Mouse (Mus musculus) urinary bladder, postnatal 36 days (tissue): ENCODE data around the gene Cpt1a.

ENCODE experiments used
- DNase-seq, 2 experiments: peaks; one replicate each; pipeline ENCODE4 v3.0.0; 2022; ENCODE audit warnings: low spot score in 2 of 2, mixed read lengths in 1 of 2

The Cpt1a gene

DNA sequence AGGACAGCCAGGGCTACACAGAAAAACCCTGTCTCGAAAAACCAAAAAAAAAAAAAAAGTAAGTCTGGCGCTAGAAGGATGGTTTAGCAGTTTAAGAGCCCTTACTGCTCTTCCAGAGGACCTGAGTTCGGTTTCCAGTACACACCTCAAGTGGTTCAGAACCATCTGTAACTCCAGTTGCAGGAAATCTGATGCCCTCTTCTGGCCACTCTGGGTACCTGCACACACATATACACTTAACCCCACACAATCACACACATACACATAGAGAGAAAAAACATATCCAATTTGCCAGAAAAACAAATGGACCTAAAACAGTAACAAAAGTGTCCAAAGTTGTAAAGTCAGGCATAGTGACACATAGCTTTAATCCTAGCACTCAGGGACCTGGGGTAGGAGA is 43.0 kb downstream of the Cpt1a start:
- no peak for DNase-seq

DNA sequence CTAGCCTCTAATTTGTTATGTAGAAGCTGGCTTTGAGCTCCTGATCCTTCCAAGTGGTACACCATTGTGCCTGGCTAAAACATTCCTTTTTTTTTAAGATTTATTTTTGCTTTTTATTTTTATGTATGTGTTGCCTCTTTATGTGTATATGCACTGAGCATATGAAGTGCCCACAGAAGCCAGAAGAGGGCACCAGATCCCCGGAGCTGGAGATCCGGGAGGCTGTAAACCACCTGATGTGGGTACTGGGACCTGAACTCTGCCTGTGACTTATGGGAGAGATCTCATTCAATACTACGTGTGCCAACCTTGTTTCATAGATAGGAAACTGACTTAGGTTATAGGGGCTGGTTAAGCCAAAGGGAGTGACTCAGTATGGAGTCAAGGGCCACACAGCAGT is 46.1 kb downstream of the Cpt1a start:
- DNase-seq, result no peak

- no peak for DNase-seq
Measured at GRCm38 (mm10) chr19:3373380-3373779, 51.2 kb downstream of the Cpt1a start.

- DNase-seq, result no peak
Measured at GRCm38 (mm10) chr19:3374028-3374427, 51.9 kb downstream of the Cpt1a start.

DNA sequence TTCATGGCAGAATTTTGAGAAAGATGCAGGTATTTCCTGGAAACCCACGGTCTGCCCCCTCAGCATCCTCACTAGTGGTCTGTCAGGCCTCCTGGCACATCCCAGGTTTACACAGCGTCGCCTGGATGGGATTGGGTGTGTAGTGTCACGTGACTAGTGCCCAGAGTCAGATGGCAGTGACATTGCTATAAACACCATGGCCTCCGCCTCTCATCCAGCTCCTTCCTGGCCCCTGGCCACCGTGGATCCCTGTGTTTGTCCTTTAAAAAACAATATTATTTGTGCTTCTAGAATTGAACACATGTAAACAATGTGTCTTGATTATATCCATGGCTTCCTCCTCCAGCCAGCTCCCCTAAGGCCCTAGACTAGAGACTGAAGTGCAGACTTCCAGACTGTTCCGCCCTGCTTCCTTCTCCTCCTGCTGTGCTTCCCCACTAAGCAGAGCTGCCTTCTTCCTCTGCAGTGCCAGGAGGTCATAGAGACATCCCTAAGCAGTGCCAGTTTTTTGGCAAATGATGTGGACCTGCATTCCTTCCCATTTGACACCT is 53.9 kb downstream of the Cpt1a start:
- DNase-seq, result no peak

DNA sequence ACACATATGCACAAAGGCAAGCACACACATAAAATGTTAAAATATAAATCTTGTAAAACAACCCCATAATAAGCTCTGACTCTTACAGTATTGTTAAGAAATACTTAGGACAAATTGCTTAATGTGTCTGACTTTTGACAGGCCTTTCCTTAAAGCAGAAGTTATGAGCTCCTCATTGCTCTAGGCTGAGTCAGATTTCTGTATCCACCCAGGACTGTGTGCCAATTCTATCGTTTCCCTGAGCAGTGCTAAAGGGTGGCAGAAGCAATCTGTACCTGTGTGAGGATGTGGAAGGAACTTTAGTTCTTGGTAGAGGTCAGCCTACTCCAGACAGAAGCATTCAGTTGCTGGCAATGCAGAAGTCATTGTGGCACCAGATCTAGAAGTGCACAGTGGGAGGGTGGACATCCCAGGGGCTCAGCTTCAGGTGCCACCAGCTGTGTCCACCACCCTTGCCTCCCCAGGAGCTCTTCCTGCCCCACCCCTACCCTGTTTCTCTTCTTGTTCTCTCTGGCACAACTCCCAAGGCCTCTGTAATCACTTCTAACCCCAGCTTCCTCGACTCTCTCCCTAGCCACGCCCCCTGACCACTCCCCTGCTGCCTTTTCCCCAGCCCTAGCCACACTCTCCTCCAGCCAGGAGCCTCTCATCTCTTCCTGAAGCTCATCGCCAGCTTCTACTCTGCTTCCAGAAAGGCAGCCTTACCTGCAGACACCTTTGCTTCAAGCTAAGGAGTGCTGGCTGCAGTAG is 55.0 kb downstream of the Cpt1a start:
- DNase-seq, result peak in 1 of 2 experiments; percentile 45

DNA sequence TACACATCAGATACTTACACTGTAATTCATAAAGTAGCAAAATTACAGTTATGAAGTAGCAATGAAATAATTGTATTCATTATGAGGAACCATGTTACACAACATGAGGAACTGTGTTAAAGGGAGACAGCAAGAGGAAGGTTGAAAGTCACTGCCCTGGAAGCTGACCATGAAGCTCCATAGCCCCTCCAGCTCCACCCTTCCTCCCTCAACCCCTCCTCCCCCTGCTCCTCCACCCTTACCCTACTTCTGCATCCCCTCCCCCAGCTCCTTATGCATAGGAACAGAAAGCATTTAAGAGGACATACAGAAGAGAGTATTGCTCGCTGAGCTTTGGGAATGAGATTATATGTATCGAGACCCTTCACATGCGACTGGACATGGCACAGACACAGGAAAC is 56.5 kb downstream of the Cpt1a start:
- no peak for DNase-seq

DNA sequence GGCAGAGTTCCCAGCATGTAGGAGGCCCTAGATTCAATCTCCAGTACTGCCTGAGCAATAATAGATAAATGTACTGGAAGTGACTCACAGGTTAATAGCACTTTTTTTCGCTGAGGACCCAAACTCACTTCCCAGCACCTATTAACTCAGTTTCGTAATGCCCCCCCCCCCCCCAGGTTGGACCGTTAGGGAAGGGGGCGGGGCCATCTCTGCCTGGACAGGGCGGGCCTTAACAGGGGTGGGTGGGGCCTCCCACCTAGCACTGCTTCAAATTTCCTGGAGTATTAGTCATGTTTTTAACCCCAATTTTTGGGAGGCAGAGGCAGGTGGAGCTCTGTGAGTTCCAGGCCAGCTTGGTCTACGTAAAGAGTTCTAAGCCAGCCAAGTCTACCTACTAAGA is 65.9 kb downstream of the Cpt1a start:
- no peak for DNase-seq

DNA sequence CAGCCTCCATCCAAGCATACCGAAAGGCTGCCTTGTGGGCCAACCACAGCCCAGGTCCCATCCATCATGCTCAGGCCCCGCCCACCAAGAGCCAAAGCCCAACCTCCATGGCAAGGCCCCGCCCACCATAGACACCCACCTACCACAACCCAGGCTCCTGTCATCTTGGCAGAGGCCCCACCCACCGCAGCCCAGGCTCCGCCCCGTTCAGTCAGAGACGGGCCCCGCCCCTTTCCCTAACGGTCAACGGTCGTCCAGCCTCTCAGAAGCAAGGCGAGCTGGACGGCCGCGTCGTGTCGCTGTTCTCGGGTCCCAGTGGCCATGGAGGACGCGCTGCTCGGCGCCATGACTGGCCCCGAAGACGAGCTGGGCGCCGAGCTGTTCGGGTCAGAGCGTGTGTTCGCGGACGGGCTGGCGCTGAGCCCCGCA is 66.5 kb downstream of the Cpt1a start, which contains the start of gene Tesmin:
TSS of gene Tesmin (plus strand) at position 229 of the 429 bp plus-strand sequence.
- peak; percentile 79 to 84 for DNase-seq

DNA sequence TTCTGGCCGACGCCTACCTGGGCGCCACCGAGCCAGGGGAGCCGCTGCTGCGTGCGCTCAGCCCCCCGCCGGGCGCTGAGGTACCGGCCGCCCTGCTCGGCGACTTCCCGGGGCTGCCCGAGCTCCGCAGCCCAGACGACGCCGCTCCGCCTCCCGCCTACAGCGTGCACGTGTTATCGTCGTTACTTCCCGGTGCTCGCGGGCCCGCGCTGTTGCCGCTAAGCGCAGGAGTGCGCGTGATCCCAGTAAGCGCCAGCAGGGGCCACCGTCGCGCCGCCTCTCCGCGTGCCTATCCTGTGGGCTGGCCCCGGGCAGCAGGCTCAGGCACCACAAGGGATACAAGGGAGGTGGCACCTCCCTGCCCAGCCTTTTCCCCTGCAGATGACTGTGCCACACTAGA is 67.0 kb downstream of the Cpt1a start:
- peak; percentile 89 to 92 for DNase-seq

DNA sequence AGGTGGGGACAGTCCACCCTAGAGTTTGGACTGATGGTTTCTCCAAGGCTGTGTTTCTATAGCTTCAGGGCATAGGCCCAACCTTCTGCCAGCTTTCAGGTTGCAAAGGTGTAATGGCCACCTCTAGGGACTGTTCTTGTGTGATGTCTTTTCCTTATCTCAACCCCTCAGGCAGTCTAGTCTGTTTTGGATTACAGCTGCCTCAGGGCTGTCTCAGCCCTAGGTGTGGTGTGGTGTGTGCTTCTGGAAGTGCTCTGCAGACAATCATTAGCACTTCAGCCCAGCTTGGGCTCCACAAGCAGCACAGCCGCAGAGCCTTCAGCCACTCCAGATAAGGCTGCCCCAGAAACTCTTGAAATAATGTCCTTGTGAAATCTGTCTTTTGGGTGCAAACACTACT is 70.2 kb downstream of the Cpt1a start:
- no peak for DNase-seq

- DNase-seq, result no peak
Measured at GRCm38 (mm10) chr19:3394216-3394615, 72.1 kb downstream of the Cpt1a start.

DNA sequence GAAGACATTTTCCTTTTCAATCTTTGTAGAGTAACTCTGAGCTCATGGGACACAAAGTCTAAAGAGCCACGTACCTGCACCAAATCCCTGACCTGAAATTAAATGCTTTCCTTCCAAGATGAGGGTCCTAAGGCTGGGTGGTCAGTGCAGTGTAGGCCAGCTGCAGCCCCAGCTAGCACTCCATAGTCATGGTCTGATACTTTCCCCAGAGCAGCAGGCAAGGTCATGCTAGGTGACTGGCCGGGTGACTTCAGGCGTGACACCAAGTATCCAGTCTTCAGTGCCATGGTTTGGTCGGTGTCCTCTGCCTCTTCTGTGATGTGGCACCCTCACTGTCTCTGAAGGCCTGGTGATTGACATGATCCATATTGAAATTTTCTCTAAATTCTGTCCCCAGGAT is 77.9 kb downstream of the Cpt1a start:
- no peak for DNase-seq

DNA sequence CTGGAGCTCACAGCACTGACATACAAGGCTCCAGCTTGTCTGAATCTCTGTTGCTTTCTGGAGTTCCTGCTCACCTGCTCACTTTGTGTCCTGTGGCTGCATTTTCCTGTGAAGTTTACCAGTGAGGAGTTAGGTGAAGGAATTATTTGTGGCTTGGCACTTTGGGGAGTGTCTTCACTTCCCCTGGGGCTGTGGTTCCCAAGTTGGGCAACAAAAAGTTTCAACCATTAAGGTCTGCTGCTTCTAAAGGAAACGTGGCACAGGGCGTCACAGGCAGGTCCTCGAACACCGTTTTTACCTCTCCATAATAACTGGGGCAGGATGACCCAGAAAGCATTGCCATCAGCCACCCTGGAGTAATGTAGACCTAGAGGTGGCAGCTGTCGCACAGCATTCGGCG is 79.4 kb downstream of the Cpt1a start:
- no peak for DNase-seq

DNA sequence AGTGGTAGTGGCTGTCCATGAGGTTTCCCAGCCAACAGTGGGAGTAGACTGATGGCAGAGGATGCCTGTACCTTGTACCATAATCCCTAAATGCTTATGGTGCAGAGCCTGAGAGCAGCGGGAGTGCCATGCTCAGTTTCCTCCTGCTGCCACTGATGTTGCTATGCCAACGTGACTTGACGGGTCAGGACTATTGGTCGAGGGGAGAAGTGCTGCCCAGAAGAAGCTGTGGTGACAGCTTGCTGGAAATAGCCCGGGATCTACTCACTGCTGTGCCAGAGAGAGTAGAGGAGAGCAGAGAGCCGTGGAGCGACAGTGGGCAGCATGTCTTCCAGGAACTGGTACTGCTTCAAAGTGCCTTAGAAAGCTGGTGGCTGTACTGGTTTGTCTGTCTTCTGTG is 79.8 kb downstream of the Cpt1a start:
- DNase-seq, result no peak

DNA sequence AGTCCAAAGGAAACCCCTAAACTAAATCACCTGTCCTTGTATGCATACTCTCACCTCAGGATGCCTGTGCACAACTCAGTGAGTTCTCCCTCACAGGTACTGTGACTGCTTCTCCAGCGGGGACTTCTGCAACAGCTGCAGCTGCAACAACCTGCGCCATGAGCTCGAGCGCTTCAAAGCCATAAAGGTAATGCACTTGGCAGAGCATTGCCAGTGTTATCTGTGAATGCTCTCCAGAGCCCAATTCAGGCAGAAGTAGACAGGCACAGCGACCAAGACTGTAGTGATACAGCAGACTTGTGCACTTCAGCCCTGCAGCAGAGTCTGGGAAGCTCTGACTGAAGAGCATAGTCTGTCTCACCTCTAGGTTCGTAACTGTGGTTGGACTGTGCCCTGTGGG is 80.3 kb downstream of the Cpt1a start:
- DNase-seq, result no peak

- no peak for DNase-seq
Measured at GRCm38 (mm10) chr19:3404030-3404429, 81.9 kb downstream of the Cpt1a start.

GRCm38 (mm10) chr19:3405531-3406281 is 83.6 kb downstream of the Cpt1a start:
- no peak for DNase-seq

DNA sequence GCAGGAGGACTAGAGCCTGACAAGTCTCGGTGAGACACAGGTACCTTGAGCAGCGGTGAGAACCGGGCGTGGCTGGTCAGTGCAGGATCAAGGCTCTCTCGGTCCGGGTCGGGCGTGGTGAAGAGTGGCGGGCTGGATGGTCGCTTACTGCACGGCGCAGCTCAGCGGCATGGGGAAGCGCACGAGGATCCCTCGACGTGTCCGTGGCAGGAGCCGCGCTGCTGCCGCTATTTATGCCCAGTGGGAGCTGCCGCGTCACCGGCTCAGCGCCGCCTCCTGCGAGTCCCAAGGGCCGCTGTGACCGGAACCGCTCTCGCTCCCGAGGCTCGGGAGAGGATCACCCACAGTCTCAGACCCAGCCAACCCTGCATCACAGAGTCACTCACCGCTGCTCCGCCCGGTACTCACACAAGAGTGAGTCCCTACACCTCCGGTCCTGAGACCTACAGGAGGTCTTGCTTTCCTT is 92.2 kb downstream of the Cpt1a start, which contains the start of gene Gal:
TSS of gene Gal (minus strand) at position 277 of the 466 bp plus-strand sequence.
- peak in 1 of 2 experiments; percentile 7 for DNase-seq

DNA sequence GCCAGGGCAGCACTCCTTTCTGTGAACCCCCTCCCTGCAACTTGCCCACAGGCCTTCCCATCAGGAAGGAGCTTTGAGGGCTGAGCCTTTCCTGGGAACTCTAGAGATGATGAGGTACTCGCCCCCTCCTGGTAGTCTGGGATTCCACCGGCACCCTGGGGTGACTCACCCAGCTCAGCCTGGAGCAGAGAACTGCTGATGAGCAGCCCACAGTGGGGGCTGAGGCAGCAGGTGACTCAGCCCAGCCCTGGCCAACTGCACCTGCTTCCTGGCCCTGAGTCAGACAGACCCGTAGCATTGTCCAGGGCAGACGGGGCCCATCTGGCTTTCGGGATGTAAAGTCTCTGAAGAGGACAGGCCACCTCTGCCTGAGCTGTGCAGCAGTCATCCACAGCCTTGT is 97.1 kb downstream of the Cpt1a start:
- peak in 1 of 2 experiments; percentile 11 for DNase-seq

DNA sequence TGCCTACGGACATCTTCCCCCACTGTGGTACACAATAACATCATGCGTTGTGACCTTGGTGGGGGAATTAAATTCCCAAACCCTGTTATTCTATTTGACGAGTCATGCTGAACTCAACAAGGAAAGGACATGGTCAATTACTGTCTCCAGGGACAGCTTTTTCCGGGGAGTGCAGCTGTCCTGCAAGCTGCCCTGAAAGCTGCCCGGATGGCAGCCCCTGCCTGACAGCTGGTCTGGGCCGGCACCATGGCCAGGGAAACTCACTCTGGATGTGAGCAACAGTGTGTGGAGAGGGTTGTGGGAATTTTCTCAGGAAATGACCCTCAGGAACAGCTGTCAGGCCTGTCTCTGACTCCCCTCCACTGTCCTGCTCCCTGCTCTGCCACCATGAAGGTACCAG is 100.4 kb downstream of the Cpt1a start:
- DNase-seq, result no peak

- no peak for DNase-seq
Measured at GRCm38 (mm10) chr19:3422981-3423380, 100.8 kb downstream of the Cpt1a start.

DNA sequence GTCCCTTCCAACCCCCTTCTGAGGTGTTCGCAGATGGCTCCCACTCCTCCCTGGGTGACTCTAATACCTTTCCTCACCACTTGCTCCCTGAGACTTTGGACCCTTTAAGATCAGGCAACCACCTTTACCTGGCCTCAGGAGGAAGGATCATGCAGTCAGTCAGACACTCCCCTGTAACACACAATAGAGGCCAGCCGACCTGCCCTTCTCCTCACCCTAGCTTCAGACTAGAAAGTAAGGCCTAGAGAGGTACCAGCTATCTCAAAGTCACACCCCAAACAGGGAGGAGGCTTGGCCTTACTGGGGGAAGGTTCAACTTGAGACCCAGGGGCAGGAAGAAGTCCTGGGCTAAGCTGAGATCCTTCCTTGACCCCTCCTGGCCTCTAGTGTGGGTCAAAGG is 102.1 kb downstream of the Cpt1a start:
- DNase-seq, result no peak
